Mouse (Mus musculus) bone marrow macrophage, adult 2 months (primary cell): ENCODE measurements around the gene Rcsd1.

Source experiments
- CTCF ChIP-seq: IDR thresholded peaks from 2 replicates; pipeline ENCODE4 v1.5.1; 2012; ENCODE audit warnings: low read depth, mild to moderate bottlenecking, low read length, moderate library complexity
- POLR2A ChIP-seq: IDR thresholded peaks from 2 replicates; pipeline ENCODE4 v1.6.1; 2012; ENCODE audit warnings: mild to moderate bottlenecking, low read depth, low read length, borderline replicate concordance

- TF ChIP-seq CTCF: no peak
- no peak for TF ChIP-seq POLR2A
These were observed 57.0 kb downstream of the Rcsd1 start for GRCm38 (mm10) chr1:165652507-165652906.
